Comparison of ENCODE assay signal across 15 mouse cellular contexts in the genomic region with DNA sequence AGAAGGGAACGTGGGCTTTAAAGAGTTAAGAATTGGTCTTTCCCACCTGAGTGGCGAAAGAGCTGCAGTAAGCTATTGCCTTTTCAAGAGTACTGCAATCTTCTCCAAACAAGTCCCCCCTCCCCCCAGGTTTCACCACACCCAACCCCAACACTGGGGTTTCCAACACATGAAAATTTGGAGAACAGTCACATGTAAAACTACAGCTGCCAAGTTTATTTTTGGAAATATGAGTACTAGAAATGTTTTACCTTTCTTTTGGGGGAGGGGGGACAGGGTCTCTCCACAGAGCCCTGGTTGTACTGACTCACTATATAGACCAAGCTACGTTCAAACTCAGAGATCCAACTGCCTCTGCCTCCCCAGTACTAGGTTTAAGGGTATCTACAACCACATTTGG. TPM values are rescaled to one million over a fixed set of nuclear protein-coding genes. Genes with fewer than 3 reads are reported as not detected.
DNase-seq lines count a peak whose midpoint lies in the region; ATAC-seq and TF ChIP-seq lines count a peak whose summit lies in the region.
"Had no signal": no experiment of that assay in that cellular context is flagged by ENCODE, and none has a peak within 500 bp of the region (broad histone marks: within the 10 kb centered on the region; RNA-seq: fewer than 3 reads in every experiment).

No protein-coding gene starts in this region.

- no peak for TF ChIP-seq EP300 in lung, postnatal 0 days (IDR thresholded peaks at IDR 0.05)

- no peaks in the 10 kb centered on the region; a peak in 1 of 4 replicates for H3K4me1 ChIP-seq in heart, embryonic 14.5 days (ENCODE audit: control insufficient read depth in 2 of 2, insufficient read depth in 2 of 2, low read length in 2 of 2)
- H3K4me1 ChIP-seq in lung, postnatal 0 days (ENCODE audit: insufficient read depth, low read depth, low read length): no peaks in the 10 kb centered on the region
- H3K4me1 ChIP-seq in liver, embryonic 15.5 days (replicated peaks): no peaks in the 10 kb centered on the region
- H3K4me1 ChIP-seq: kidney, embryonic 15.5 days had no signal

- H3K9me3 ChIP-seq in heart, embryonic 14.5 days (ENCODE audit: control insufficient read depth, low read length): no peaks in the 10 kb centered on the region
- H3K9me3 ChIP-seq in lung, postnatal 0 days (ENCODE audit: low read length): no peaks in the 10 kb centered on the region
- no peaks in the 10 kb centered on the region for H3K9me3 ChIP-seq in liver, embryonic 15.5 days (replicated peaks)
- H3K9me3 ChIP-seq: embryonic facial prominence, embryonic 15.5 days; forebrain, embryonic 15.5 days; heart, embryonic 12.5 days; kidney, embryonic 15.5 days had no signal

- no peak overlapping the region for H3K4me3 ChIP-seq in heart, embryonic 14.5 days (ENCODE audit: control insufficient read depth in 1 of 2, insufficient read depth in 1 of 2, low read depth in 1 of 2, low read length in 2 of 2)
- H3K4me3 ChIP-seq in lung, postnatal 0 days (ENCODE audit: low read depth, low read length): no peak overlapping the region
- no peak overlapping the region for H3K4me3 ChIP-seq in liver, embryonic 15.5 days (replicated peaks)
- H3K4me3 ChIP-seq: embryonic facial prominence, embryonic 15.5 days; forebrain, embryonic 15.5 days; heart, embryonic 12.5 days; kidney, embryonic 15.5 days; layer of hippocampus, adult 2 months; myocyte had no signal

- H3K36me3 ChIP-seq in heart, embryonic 14.5 days (ENCODE audit: control insufficient read depth, insufficient read depth, low read length): no peaks in the 10 kb centered on the region
- no peaks in the 10 kb centered on the region for H3K36me3 ChIP-seq in lung, postnatal 0 days (ENCODE audit: insufficient read depth, low read length)
- no peaks in the 10 kb centered on the region for H3K36me3 ChIP-seq in liver, embryonic 15.5 days (replicated peaks)
- H3K36me3 ChIP-seq: embryonic facial prominence, embryonic 15.5 days; forebrain, embryonic 15.5 days; heart, embryonic 12.5 days; kidney, embryonic 15.5 days had no signal

- no peak for DNase-seq in heart, adult 9 months (ENCODE audit: low spot score in 2 of 2)
- peak; percentile 37 for DNase-seq in lung, postnatal 36 days
- DNase-seq in lung, postnatal 0 days (ENCODE audit: low spot score): no peak
- DNase-seq in NIH3T3 (ENCODE audit: low read depth): peak; percentile 19
- no peak for DNase-seq in ovary, postnatal 36 days (ENCODE audit: low spot score)
- DNase-seq: cerebellum, adult 11 months; right cerebral cortex, postnatal 14 days had no signal

- 68% methylated on average over 3 of the region's 3 CpGs for WGBS in heart, embryonic 14.5 days
- 47% methylated on average over 3 of the region's 3 CpGs for WGBS in lung, postnatal 0 days
- 43% methylated on average over 3 of the region's 3 CpGs for WGBS in liver, embryonic 15.5 days (ENCODE audit: insufficient replicate concordance)

- no peak for ATAC-seq in heart, embryonic 14.5 days (ENCODE audit: insufficient number of reproducible peaks, insufficient read depth, low FRiP score, low read depth)
- ATAC-seq in lung, postnatal 0 days: no peak
- ATAC-seq in liver, embryonic 15.5 days (ENCODE audit: insufficient read depth): no peak
- ATAC-seq: forebrain, embryonic 15.5 days had no signal

- H3K27me3 ChIP-seq in heart, embryonic 14.5 days (ENCODE audit: control insufficient read depth, insufficient read depth, low read length): 0 out of 2 replicates have a peak, but pooled peaks cover 4% of the 10 kb centered on the region
- no peaks in the 10 kb centered on the region for H3K27me3 ChIP-seq in lung, postnatal 0 days (replicated peaks; ENCODE audit: insufficient read depth, low read length)
- H3K27me3 ChIP-seq in liver, embryonic 15.5 days: no peaks in the 10 kb centered on the region
- H3K27me3 ChIP-seq: embryonic facial prominence, embryonic 15.5 days; forebrain, embryonic 15.5 days; kidney, embryonic 15.5 days had no signal

- TF ChIP-seq CTCF in lung, postnatal 0 days (IDR thresholded peaks at IDR 0.05): no peak

- no peak overlapping the region for H3K27ac ChIP-seq in heart, embryonic 14.5 days (replicated peaks in 1 of 2; ENCODE audit: control insufficient read depth in 1 of 2, insufficient read depth in 1 of 2, low read depth in 2 of 2, low read length in 2 of 2)
- no peak overlapping the region for H3K27ac ChIP-seq in lung, postnatal 0 days (ENCODE audit: low read length)
- no peak overlapping the region for H3K27ac ChIP-seq in liver, embryonic 15.5 days (replicated peaks)
- H3K27ac ChIP-seq: embryonic facial prominence, embryonic 15.5 days; forebrain, embryonic 15.5 days; kidney, embryonic 15.5 days; layer of hippocampus, adult 2 months had no signal

- no peak overlapping the region for H3K9ac ChIP-seq in heart, embryonic 14.5 days (ENCODE audit: low read length)
- no peak overlapping the region for H3K9ac ChIP-seq in lung, postnatal 0 days (replicated peaks; ENCODE audit: low read depth)
- H3K9ac ChIP-seq in liver, embryonic 15.5 days: no peak overlapping the region
- H3K9ac ChIP-seq: embryonic facial prominence, embryonic 15.5 days; forebrain, embryonic 15.5 days; heart, embryonic 12.5 days; kidney, embryonic 15.5 days had no signal

- H3K4me2 ChIP-seq in heart, embryonic 14.5 days (ENCODE audit: low read length): 0 out of 2 replicates have a peak overlapping the region, but pooled peaks have one; percentile 43
- H3K4me2 ChIP-seq in lung, postnatal 0 days (replicated peaks; ENCODE audit: low read depth, low read length): no peak overlapping the region
- H3K4me2 ChIP-seq in liver, embryonic 15.5 days: peak overlapping the region; percentile 4
- H3K4me2 ChIP-seq: forebrain, embryonic 15.5 days had no signal

RNA-seq across cellular contexts. Expression of gene Aox4, which starts 15.2 kb away (rescaled TPM):
- polyA plus RNA-seq in heart, embryonic 14.5 days (2014; fragmentation: Nextera tagmentation; extraction: Ambion mirVana): 0.24 and 0.49 TPM in 2 replicates
- 0.04 TPM in 1 of 2 replicates, not detected in the other for polyA plus RNA-seq in lung, postnatal 0 days (2015; fragmentation: Nextera tagmentation; extraction: Ambion mirVana)
- polyA plus RNA-seq in liver, embryonic 15.5 days (2015; fragmentation: Nextera tagmentation; extraction: Ambion mirVana): 0.09 and 0.24 TPM in 2 replicates
- polyA plus RNA-seq: myocyte had no signal

Comparison
In these comparisons a context has a peak if more than half of its experiments do, and no peak if none do; other contexts are left out.
1. DNase-seq: peak in lung, postnatal 36 days (single experiment) and NIH3T3 (single experiment); none in heart, adult 9 months (0 of 2), lung, postnatal 0 days (single experiment) and ovary, postnatal 36 days (single experiment).